Mouse (Mus musculus): ENCODE measurements around the gene Arhgef5. TPM values are rescaled to one million over a fixed set of nuclear protein-coding genes. Genes with fewer than 3 reads are reported as not detected.
"Not testable (repeated sequence)": the region's sequence is repeated elsewhere in the genome, so short reads cannot be mapped to it uniquely, and the experiment has no call there.

Arhgef5 gene
- total RNA-seq (2021), result 10 to 100 TPM; 15.1 to 16.0 TPM
- long read RNA-seq, experiment 1, full-length matches to known transcripts, result 4 of 8 reads
- long read RNA-seq, experiment 1, partial matches to known transcripts, result 4 of 8 reads
- long read RNA-seq, experiment 1, other reads (novel, unspliced or antisense), result 0 of 8 reads
- long read RNA-seq, experiment 2, full-length matches to known transcripts, result 6 of 9 reads
- long read RNA-seq, experiment 2, partial matches to known transcripts, result 2 of 9 reads
- long read RNA-seq, experiment 2, other reads (novel, unspliced or antisense), result 1 of 9 reads

- peak; percentile 58 to 66 for DNase-seq
- intact Hi-C loops (cut with DNase I), result no loop called here
Observed at GRCm38 (mm10) chr6:43265363-43266041, at the start of gene Arhgef5. Arhgef5 (plus strand) TSS chr6:43265582.

GRCm38 (mm10) chr6:43231255-43231654 is 34.1 kb upstream of the Arhgef5 start, which contains the start of gene Olfr47:
Olfr47 (plus strand) TSS chr6:43231529.
- intact Hi-C loops (cut with DNase I); DNase-seq: not testable (repeated sequence)

DNA sequence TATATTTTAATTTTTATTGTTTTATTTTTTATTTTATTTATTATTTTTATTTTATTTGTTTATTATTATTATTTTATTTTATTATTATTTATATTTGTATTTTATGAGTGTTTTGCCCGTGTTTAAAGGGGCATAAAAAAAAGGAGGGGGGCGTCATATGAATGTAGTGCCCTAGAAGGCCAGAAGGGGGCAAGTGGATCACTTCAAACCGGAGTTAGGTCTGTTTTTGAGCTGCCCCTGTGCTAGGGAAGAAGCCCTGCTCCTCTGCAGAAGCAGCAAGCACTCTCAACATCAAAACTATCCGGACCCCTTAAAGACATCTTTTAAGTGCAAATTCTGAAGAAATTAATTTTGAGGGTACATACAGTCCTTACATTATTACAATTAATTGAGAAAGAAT is 23.3 kb upstream of the Arhgef5 start:
- intact Hi-C loops (cut with DNase I), result no loop called here

DNA sequence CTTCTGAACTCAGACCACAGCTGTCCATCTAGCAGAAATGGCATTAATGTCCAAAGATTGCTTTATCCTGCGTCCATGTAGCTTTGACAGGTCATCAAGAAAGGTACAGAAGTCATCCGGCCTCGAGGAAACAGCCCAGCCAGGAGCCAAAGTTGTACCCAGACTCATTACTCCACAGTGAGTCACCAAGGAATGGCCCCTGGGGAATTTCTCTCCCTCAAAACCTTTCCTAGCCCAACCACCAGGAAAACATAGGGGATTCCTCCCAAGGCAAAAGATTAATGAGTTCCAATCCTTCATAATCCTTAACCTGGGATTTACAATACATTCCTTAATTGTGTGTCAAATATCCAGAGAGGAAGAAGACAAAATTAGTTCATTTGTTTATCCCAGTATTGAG is 18.0 kb upstream of the Arhgef5 start:
- intact Hi-C loops (cut with DNase I), result no loop called here
- no peak for DNase-seq

More for the DNA sequence above, 23.3 kb upstream of the Arhgef5 start:
- peak in 1 of 2 experiments; percentile 15 for DNase-seq

DNA sequence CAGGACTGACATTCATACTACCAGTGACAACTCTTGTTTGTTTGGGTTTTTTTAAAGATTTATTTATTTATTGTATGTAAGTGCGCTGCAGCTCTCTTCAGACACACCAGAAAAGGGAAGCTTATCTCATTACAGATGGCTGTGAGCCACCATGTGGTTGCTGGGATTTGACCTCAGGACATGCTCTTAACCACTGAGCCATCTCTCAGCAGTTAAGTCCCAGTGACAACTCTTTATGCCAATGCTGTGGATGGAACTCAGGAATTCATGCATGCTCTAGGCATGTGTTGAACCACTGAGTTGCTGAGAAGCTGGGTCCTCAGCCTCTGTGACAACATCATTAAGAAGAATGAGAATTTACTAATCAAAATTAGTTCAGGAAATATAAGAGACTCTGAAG is 12.4 kb upstream of the Arhgef5 start:
- DNase-seq, result no peak
- intact Hi-C loops (cut with DNase I), result no loop called here

GRCm38 (mm10) chr6:43254193-43254926 is 11.0 kb upstream of the Arhgef5 start:
- DNase-seq, result no peak
- intact Hi-C loops (cut with DNase I), result loop anchor here (1.0 to 2.0 kb wide), 2 partner anchors 24 to 42 kb away; no protein-coding TSS in a partner anchor

DNA sequence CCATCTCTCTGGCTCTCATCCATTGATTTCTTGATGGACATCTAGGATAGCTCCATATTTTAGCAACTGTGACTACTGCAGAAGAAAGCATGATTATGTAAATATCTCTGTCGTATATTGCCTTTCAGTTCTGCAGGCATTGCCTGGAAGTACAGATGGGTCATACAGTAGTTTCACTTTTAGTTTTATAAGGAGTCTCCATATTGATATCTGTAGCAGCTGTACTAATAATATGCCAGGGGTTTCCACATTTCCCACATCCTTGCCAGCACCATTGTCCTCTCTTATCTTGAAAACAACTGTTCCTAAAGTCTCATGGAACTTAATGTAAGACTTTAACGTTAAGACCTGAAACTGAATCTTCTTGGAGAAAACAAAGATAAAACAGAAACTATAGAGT is 4.6 kb upstream of the Arhgef5 start:
- intact Hi-C loops (cut with DNase I), result no loop called here
- no peak for DNase-seq

DNA sequence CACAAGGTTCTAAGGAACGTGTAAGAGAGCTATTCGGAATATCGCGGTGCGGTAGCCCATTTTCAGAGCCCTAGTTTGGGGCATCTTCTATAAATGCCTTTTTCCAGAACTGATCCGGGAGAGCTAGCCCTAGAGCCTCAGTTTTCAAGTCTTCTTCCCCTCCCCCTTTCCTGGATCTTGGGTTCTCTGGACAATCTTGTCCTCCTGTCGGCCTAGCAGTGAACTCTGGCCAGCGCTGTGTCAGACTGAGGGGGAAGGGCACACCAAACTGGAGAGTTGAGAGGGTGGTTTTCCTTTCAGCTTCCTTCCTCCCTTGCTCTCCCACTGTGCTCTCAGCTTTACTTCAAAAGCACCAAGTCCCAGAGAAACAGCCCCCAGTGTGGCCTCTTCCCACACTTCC is 974 bp downstream of the Arhgef5 start:
- intact Hi-C loops (cut with DNase I), result no loop called here
- peak; percentile 20 to 36 for DNase-seq

DNA sequence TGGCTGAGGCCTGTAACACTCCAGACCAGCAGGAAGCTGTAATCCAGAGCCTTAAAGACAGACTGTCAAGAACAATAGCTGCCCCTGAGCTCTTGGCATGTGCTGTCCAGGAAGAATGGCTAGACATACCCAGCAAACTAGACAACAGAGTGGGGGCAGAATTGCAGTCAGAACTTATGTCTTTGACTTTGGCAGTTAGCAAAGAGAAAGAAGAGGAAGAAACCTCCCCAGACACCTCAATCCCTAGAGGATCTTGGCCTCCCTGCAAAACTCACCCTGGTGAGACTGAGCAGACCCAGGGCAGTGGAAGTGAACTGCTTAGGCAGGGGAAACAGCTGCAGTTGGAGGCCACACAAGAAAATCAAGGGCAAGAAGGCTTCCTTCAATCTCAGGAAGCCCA is 7.2 kb downstream of the Arhgef5 start:
- intact Hi-C loops (cut with DNase I), result loop anchor here (10.0 kb wide), 1 partner anchor 392 kb away; the partner anchor contains the start of gene Tpk1
- DNase-seq, result peak; percentile 11 to 18

DNA sequence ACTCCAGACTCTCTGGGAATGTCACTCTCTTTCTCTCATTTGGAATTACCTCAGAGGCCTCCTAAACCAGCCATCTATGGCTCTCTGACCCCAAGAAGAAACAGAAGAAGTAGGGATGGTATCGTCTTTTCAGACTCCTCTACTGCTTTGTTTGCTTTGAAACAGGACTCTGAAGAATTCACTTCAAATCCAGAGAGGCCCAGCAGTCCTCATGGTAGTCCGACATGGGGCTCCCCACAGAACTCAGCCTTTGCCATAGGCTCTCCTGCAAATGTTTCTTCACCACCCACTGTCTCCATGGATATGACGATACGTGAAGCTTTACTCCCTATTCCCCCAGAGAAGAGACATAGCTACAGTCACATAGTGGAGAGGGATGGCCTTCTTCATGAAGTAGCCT is 8.7 kb downstream of the Arhgef5 start:
- DNase-seq, result no peak
- intact Hi-C loops (cut with DNase I), result loop anchor here (10.0 kb wide), 1 partner anchor 391 kb away; the partner anchor contains the start of gene Tpk1

GRCm38 (mm10) chr6:43278247-43278646 is 12.9 kb downstream of the Arhgef5 start:
- intact Hi-C loops (cut with DNase I), result loop anchor here (1.0 to 10.0 kb wide), 2 partner anchors 24 to 387 kb away; partner anchors contain the start of gene Tpk1
- DNase-seq, result peak in 1 of 2 experiments; percentile 23

DNA sequence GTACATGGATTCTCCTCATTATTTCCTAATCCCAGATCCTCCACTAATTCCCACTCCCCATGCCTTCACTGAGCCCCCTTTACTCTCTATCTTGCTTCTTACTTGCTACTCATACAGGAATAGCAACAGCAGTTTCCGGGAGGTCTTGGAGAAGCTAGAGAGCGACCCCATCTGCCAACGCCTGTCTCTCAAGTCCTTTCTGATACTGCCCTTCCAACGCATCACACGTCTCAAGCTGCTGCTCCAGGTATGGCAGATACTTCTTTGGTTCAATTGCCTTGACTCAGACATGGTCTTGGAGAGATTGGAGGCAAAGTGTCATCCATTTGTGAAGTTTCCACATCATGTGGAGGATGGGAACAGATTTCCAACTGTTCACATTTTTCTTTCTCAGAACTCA is 15.1 kb downstream of the Arhgef5 start:
- intact Hi-C loops (cut with DNase I), result no loop called here

DNA sequence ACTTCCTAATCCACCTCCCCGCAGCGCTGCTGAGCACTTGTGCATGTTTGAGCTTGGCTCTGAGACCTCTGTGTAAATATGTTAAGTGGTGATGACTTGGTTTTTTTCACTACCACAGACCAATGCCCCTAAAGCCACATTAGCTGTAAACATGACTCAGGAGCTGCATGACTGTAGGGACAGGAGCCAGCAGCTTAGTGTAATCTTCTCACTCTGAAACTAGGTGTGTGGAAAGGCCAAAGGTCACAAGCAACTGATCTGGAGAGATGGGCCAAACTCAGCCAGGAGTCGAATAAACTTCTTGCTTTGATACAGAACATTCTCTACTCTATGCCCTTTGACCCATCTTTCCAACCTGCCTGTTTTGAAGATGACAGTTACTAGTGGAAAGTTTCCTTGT is 26.7 kb downstream of the Arhgef5 start:
- DNase-seq, result no peak
- intact Hi-C loops (cut with DNase I), result no loop called here

More for the DNA sequence above, 15.1 kb downstream of the Arhgef5 start:
- no peak for DNase-seq

DNA sequence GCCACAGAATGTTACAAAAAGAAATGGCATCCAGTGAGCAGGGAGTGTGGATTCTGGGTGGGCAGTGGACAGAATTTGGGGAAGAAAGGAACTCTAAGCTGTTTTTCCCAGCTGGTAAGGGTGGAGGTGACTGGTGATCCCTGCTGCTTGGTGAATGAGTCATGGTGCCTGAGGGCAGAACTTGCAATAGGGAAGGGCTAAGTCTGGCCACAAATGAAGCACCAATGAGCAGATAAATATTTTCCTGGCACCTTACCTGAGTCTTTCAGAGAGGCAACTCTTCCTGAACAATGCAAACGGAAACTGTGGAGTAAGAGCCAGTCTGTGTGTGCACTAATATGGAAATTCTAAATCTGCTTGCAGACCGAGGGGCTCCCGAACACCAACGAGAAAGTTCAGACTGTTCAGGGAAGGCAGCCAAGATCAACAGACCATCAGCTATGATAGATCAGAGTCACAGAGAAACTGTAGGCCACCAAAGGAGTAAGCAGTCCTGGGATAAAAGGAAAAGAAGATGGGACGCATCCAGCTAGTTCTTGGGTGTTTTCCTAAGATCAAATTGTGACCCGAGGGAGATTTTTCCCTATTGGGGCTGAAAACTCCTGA is 27.2 kb downstream of the Arhgef5 start:
- no peak for DNase-seq
- intact Hi-C loops (cut with DNase I), result no loop called here

DNA sequence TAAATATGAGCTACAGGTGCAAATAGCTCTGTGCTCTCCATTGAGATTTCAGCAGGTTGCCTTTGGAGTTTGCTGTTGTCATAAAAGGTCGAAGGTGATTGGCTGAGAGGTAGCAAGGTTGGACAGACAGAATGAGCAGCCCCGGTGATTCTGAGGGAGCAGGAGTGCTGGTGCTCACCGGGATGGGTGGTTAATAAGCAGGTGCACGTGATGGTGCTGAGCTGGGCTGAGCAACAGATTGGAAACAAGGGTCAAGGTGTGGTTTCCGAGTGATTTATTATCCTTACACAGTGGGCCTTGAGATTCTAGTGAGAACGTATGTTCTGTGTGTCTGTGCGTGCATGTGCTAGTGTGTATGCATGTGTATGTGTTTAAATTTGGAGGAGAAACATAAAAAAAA is 27.8 kb downstream of the Arhgef5 start:
- DNase-seq, result no peak
- intact Hi-C loops (cut with DNase I), result no loop called here

- no peak for DNase-seq
- intact Hi-C loops (cut with DNase I), result loop anchor here (2.0 to 5.0 kb wide), 2 partner anchors 41 to 274 kb away; no protein-coding TSS in a partner anchor
Observed at GRCm38 (mm10) chr6:43295908-43296307, 30.5 kb downstream of the Arhgef5 start.

GRCm38 (mm10) chr6:43296798-43297507 is 31.6 kb downstream of the Arhgef5 start:
- peak in 1 of 2 experiments; percentile 24 for DNase-seq

DNA sequence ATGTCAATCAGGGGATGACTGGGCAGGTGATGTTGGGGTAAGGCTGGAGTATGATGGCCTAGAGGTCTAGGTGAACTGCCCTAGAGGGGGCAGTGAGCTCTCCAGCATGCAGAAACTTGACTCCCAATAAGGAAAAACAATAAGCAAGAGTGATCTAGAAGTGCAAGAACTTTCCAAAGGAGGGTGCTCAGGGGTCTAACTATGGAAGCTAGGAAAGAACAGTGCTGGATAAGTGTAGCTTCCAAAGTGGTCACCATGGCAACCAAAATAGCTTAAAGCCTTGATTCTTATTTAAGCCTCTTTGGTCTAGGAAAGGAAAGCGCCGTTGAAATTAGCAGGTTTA is 32.1 kb downstream of the Arhgef5 start:
- no peak for DNase-seq
- intact Hi-C loops (cut with DNase I), result loop anchor here (2.0 to 5.0 kb wide), 2 partner anchors 43 to 275 kb away; no protein-coding TSS in a partner anchor

More at GRCm38 (mm10) chr6:43296798-43297507, 31.6 kb downstream of the Arhgef5 start:
- intact Hi-C loops (cut with DNase I), result loop anchor here (2.0 to 5.0 kb wide), 2 partner anchors 42 to 275 kb away; no protein-coding TSS in a partner anchor

GRCm38 (mm10) chr6:43309454-43309853 is 44.1 kb downstream of the Arhgef5 start, which contains the start of gene Nobox:
Nobox (minus strand) TSS chr6:43309554.
- intact Hi-C loops (cut with DNase I), result no loop called here
- no peak for DNase-seq

GRCm38 (mm10) chr6:43310071-43310470 is 44.7 kb downstream of the Arhgef5 start:
- peak in 1 of 2 experiments; percentile 30 for DNase-seq

More at GRCm38 (mm10) chr6:43310071-43310470, 44.7 kb downstream of the Arhgef5 start:
- intact Hi-C loops (cut with DNase I), result no loop called here
